Mouse (Mus musculus) kidney, postnatal 14 days (tissue): ENCODE data around the gene Usp24.

ENCODE experiments used
- DNase-seq: peaks from one replicate; pipeline ENCODE4 v3.0.0; 2022; ENCODE audit warnings: mixed read lengths

Usp24 gene

DNA sequence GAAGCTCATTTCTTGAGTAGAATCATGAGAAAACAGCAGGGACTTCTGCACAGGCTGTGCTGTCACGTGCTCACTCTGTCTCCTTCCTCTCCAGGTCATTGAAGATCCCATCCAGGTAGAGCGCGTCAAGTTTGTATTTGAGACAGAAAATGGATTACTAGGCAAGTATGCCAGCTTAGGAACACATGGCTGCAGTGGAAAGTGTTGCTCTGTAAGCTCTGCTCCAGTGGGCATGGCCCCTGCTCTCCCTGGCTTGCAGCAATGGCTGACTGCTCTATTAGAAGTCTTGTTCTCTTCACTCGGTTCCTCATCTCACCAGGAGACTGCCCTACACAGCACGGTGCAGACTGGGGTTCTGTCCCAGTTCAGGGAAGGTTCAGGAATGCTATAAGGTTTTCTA is 114.4 kb downstream of the Usp24 start:
- no peak for DNase-seq

DNA sequence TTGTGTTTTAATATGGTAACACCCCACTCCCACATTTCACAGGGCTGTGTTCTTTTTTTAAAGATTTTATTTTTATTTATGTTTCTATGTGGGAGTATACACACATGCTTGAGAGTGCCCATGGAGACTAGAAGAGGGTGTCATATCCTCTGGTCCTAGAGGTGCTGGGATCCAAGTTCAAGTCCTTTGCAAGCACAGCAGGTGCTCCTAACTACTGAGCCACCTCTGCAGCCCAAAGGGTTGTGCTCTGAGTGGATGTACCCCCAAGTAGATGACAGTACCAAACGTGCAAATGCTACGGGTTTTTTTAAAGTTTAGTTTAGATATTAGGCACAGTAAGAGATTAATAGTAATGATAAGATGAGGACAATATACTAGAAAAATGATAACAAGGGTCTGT is 119.4 kb downstream of the Usp24 start:
- DNase-seq: no peak

DNA sequence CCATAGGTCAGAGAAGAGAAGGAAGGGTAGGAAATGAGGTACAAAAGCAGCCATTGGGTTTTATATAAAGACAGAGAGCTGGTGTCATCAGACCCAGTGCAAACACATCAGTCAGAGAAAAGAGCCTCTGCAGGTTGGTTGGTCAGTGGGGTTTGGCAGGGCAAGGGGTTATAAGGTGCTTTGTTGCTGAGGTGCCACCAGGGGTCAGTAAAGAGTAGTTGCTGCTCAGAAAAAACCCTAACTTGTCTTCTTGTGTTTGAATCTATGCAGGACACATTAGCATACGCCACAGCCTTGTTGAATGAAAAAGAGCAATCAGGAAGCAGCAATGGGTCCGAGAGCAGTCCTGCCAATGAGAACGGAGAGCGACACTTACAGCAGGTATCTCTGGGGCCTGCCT is 120.5 kb downstream of the Usp24 start:
- DNase-seq: peak; percentile 15

DNA sequence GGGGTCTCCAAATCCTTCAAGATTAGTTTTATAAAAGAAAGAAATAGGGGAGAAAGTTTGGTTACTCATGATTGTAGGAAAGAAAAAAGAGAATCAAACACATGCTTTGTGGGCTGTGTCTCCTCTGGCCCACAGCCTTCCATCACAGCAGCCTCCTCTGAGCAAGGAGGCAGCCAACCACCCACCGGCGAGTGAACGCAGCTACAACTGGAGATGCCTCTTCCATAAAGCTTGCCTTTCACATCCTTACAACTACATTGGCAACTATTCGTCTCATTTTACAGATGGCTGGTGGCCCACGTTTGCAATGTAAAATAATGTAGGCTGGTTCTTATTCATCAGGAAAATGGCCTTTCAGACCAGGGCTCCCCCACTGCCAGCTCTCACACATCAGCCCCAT is 121.2 kb downstream of the Usp24 start:
- no peak for DNase-seq

DNA sequence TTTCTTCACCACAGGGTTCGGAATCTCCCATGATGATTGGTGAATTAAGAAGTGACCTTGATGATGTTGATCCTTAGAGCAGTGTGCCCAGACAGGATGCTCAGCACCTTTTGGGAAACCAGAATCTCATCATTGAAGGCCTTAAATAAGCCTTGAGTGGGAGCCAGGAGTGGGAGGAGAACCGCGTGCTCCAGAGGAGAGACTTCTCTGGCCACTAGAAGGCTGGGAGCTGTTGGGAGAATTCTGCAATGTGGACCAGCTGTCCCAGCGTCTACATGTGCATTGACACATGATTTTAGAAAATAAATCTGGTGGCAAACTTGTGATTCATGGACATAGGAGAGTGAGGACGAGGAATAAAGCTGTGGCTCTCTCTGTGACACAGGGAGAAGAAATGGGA is 122.8 kb downstream of the Usp24 start:
- no peak for DNase-seq

DNA sequence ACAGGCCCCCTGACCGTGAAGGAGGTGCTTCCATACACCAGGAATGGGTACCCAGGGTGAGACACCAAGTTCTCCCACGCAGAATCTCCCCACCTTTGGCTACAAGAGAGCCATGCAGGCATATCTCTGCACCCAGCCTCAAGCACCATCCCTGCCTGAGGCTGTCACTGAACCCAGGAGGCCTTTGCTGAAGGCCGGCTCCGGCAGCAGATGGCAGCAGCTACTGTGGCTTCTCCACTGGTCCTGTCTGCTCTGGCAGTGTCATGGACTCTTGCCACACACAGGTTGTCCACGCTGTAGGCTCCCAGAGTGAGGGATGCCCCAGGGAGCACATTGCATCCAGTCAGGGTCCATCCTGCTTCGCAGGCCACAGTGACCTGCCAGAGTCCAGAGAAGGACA is 127.2 kb downstream of the Usp24 start:
- DNase-seq: no peak

DNA sequence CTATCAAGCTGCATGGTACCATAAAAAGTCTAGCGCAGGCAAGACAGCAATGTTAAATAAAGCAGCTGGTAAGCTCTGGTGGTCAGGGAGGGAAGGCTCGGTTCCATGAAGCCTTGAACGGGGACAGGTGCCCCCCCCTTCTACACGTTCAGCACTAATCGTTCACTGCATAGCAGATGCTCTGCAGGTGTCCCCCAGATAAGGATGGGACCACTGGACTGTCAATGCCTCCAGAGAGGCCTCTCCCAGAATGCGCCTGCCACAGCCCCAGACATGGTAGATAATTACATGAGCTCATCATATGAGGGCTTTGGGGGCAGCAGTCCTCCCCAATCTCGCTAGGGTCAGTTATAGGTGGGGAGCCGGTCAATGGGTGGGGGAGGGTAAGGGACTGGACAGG is 133.3 kb downstream of the Usp24 start:
- no peak for DNase-seq

DNA sequence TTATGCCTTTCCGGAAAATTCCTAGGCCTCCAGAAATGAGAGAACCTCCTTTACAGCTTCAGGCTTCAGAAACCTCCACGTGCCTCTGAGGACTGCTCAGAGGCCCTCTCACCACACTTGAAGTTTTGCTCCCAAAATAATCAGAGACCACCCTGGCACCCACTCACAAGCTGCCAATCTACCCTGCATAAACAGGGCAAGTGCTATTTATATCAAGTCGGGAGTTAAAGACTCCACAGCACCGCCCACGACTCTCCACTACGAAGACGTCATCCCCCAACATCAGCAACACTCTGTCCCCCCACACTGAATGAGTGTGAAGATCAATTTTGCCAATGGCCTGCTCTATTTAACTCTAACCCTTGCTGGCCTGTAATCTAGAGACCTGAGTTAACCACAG is 136.4 kb downstream of the Usp24 start:
- DNase-seq: no peak

DNA sequence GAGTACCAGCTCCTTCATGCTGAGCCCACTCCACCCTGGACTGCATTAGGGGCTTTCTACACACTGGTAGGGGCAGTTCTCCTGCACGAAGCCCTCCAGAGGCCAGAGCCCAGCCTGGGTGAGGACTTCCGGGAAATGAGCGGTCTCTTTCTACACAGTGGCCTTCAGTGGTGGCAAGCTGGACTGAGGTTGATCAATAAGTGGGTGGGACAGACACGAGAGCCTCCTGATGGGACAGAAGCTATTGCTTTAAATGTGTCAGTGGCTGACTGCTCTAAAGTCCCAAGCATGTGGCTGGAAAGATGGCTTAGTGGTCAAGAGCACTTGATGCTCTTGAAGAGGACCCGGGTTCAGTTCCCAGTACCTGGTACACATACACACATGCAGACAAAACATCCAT is 137.1 kb downstream of the Usp24 start:
- DNase-seq: no peak

DNA sequence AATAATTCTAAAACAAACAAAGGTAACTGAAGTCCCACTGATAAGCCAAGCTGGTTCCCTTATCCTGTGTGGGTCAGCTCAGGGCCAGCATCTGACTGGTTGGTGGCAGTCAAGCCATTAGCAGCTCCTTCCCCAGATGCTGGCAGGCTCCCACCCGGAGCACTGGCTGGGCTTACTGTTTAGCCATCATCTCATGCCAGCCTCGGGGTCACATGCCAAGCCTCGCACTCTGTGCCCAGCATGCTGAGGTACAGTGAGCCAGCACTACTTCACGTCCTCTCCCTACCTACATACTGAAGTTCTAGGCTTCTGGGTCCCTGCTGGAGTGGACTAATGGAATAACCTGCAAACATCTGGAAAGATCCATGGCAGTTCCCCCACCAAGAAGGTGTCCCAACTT is 137.5 kb downstream of the Usp24 start:
- DNase-seq: no peak

DNA sequence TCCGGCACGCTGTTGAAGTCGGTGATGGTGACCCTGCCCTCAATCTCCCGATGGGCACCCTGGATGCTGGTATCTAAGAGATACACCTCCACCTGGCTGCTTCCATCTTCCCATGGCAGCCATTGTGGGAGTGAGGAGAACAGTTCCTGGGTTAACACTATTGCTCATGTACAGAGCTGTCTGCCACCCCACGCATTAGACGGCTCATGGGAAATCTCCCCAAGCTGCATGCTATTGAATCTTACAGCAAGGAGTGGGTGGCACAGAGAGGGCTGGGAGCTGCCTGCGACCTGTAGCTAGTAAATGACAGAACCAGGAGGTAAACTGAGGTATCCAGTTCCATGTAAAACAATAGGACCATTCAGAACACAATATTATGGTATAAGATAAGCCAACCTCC is 138.5 kb downstream of the Usp24 start:
- DNase-seq: no peak

DNA sequence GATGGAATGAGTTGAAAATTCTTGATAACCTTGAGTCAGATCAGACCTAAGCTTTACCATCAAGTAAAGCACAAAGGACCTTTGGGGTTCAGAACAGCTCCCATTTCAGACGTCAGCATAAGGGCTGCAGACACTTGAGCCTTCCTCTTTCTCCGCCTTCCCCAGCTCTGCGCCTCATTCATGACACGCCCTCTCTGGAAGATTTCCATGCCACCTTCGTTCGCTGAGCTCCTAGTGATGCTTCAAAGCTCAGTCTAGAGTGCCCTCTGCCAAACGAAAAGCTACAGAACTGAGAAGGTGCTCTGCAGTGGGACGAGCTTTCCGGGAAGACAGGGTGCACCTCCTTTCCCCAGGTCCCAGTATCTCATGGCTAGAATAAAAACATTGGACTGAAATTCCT is 146.0 kb downstream of the Usp24 start:
- no peak for DNase-seq

DNA sequence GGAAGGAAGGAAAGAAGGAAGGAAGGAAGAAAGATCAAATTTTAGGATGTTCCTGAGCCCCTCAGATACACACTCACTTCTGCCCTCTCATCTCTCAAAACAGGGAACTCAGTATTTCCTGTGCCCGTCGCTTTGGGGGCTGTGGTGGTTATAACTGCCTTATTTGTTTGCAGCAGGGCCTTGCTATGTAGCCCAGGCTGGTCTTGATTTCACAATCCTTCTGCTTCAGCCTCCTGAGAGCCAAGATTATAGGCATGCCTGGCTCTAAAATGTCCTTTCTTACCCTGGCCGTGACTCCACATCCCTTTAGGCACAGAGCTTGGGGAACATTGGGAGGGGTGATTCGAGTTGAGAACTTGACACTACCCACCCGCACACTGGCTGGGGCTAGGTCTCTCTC is 146.5 kb downstream of the Usp24 start:
- DNase-seq: no peak

DNA sequence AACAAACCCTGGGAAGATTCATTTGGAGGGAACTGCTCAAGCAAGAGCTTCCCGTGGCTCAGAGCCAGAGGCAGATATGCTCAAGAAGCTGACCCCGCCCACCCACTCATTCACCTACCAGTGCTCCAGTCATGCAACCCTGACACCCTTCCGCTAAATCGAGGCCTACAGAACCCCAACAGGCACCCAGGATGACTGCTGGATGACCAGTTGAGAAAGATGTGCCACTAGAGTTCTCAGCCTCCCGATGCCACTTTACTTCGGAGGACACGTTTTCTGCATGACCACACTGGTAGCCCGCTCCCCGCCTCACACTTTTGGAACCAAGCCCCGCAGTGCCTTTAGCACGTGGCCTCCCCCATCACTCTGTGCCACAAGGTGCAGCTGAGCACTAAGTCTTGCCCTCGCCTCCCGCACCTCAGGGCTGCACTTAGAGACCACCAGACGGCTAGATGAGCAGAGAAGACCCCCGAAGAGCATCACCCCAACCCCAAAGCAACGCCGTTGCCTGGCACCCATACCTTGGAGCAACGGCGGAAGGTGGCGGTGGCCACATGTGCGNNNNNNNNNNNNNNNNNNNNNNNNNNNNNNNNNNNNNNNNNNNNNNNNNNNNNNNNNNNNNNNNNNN is 147.3 kb downstream of the Usp24 start:
- peak; percentile 42 for DNase-seq

DNA sequence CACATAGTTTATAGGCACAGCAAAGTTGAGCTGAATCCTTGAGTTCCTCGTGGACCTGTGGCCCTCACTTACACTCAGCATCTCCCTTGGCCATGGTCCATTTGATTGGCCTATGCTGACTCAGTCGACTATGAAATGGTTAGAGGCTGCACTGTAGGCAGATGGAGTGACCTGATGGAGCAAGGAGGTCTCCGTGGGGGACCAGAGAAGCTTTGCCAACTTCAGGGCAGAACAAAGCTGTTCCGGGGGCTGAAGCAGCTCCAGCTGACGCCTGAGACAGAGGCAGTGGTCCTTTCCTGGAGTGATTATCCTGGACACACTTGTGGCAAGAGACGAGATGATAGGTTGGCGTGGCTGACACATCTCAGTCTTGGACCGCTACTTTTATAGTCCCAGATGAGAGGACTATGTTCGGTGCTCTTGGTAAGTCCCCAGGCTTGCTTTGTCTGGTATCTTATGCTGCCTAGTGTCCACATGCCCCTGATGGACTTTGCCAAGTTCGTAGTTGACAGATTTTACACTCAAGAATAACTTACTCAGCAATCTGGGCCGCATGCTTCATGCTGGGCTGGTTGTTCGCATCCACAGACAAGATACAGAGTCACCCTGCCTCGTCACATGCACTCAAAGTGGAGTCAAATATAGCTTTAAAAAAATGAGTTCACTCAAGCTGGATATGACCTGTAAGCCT is 151.6 kb downstream of the Usp24 start:
- DNase-seq: no peak

DNA sequence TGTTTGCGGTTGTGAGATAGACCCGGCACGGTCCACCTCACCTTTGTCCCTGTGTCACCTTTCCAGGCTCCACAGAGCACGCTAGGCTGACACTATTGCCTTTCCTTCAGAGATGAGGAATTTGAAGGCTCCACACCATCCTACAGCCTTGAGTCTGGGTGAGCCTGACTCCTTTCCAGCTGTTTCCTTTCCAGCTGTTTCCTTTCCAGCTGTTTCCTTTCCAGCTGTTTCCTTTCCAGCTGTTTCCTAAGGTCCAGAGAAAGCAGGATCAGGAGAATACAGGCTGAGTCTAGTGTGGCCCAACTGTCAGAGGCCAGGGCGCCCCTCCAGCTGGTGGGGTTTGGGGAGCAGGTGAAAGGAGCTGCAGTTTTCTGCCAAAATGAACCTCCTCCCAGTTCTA is 154.9 kb downstream of the Usp24 start:
- DNase-seq: peak; percentile 19

DNA sequence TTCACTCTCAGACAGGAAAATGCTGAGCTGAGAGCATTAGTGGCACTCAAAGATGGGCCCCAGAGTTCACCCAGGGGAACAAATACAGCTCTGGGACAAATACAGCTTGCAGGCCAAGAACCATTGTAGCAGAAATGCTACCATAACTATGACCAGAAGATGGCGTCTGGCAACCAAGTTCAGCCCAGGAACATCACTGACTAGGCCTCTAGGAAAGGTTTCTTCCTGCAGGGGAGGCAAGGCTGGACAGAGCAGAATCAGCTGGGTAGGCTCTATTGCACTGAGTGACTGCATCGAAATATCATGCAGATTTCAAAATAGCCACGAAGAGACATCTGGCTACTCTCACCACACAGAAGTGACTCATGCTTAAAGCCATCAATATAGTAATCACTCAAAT is 156.3 kb downstream of the Usp24 start:
- peak; percentile 82 for DNase-seq

DNA sequence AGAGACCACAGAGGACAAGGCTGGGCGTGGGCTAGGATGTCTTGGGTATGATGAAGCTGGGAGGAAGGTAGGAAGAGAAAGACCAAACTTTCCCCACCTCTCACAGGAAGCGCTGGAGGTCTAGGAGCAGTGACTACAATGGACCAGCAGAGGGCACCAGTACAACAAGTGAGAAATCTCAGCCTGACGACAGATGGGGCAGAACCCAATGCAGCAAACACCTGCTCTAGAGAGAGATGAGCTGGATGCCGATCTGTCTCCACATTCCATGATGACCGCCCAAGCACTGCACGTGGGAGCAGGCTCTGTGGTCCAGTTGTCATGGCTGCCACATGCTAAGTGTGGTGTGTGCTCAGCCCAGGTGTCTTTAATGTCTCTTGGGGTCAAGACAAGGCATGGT is 158.2 kb downstream of the Usp24 start:
- DNase-seq: peak; percentile 49

DNA sequence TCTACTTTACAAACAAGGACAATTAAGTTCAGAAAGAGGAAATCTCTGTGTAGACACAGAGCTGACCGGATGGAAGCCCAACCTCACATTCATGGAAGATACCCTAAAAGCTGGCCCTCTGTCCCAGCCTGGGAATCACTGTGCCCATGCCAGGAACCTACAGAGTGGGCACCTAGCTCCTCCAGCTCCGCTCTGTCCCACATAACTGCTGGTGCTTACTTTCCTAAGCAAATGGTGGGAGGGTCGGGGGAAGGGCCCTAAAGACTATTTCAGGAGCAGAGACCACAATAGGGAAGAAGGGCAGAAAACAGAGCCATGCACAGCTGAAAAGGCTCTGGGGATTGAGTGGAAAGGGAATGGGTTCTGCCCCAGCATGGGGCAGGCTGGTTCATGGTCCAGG is 164.5 kb downstream of the Usp24 start:
- no peak for DNase-seq

DNA sequence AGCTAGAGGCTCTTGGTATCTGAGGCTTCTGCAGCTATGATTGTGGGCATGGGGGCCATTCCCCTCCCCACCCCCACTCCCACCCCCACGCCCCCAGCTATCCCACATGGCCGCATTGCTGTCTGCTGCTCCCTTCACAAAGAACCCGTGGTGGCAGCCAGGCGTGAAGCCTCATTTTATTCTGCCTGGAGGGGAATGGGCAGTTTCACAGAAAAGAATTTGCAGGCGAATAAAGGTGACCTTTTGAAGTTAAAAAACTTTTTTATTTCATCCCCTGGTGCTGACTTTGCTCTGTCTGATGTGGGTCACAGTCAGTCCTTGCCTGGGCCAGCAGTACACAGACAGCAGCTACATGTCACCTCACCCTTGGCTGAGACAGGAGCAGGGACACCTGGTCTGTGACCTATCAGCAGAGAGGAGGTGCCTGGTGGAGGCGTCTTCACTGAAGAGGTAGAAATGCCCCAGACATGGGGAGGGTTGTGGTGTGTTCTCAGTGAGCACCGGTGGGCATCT is 167.3 kb downstream of the Usp24 start:
- peak; percentile 60 for DNase-seq

DNA sequence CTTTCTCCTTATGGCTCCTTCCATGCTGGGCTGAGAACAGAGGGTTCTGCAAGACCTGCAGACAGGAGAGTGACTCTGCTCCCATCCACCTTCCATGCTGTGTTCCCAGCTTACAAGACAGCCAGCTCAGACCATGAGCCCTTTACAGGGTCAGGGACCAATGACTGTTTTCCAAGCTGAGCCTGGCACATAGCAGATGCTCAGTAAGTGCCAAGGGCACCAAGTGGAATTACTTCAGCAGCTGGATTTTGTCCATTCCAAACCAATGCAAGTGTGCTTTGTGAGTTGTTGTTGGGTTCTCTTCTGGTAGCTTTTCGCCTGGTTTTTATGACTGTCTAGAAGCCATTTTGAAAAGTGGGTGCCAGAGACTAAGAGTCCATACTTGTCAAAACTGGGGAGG is 167.8 kb downstream of the Usp24 start:
- DNase-seq: no peak

DNA sequence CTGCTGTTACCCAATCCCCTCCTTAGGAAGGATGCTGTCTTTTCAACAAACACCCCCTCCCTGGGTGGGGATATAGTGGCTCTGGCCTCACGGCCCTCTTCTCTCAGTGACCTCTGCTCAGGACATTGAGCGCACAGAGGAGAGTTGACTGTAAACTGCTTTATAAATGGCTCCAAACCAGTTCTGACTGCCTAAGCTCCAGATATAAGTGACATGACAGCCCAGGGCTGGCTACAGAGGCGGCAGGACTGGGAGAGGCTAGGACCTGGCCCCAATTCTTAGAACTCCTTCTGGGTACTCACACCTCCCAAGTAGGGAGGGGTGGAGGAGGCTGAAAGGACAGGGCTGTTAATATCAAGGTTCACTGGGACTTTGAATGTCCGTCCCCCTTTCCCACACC is 174.6 kb downstream of the Usp24 start:
- peak; percentile 62 for DNase-seq
